Mouse (Mus musculus): ENCODE data around the gene Tpst1.

Tpst1 gene

DNA sequence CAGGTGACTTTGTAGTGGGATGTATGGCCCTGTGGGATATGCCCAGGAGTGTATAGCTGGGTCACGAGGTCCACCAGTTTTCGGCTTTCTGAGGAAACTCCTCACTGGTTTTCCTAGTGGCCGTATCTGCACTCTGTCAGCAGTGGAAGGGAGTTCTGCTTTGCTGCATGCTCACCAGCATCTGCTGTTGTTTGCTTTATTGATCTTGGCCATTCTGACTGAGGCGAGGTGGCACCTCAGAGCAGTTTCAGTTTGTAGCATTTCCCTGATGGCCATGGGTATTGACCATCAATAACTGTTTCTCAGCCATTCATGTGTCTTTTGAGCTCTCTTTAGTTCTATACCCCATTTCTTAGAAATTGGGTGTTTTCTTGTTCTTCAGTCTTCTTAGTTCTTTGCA, 17.4 kb upstream of the Tpst1 start:
- no peak for DNase-seq

DNA sequence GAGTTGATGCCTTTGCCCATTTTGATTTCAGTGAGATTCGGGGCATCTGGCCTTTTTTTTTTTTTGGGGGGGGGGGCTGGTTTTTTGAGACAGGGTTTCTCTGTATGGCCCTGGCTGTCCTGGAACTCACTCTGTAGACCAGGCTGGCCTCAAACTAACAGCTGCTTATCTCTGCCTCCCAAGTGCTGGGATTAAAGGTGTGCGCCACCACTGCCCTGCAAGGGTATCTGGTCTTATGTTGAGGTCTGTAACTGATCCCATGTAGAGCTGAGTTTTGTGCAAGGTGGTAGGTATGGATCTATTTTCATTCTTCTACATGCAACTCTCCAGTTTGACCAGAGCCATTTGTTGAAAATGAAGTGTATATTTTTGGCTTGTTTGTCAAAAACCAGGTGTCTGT, 16.8 kb upstream of the Tpst1 start:
- no peak for DNase-seq

- no peak for DNase-seq
These were observed 13.5 kb upstream of the Tpst1 start for GRCm38 (mm10) chr5:130059413-130060328.

- no peak for DNase-seq
These were observed 12.8 kb upstream of the Tpst1 start for GRCm38 (mm10) chr5:130060329-130060665.

DNA sequence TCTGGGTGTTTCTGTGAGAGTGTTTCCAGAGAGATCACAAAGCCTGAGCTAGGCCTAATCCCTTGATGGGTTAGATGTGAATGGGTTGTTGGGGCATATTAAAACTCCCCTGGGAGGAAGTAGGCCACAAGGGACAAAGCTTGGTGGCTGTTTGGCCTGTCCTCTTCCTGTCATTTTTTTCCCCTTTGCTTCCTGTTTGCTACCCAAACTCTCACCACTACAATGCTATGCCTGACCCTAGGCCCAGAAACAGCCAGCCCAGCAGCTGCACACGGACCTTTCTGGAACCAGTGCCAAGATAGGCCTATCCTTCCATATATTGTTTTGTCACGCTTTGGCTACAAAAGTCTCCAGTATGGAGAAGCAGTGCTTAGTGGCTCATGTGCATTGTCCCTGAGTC, 11.0 kb upstream of the Tpst1 start:
- no peak for DNase-seq

GRCm38 (mm10) chr5:130063760-130064159, 9.4 kb upstream of the Tpst1 start:
- peak; percentile 84 for DNase-seq

- DNase-seq: no peak
These were observed 7.5 kb upstream of the Tpst1 start for GRCm38 (mm10) chr5:130065579-130065978.

DNA sequence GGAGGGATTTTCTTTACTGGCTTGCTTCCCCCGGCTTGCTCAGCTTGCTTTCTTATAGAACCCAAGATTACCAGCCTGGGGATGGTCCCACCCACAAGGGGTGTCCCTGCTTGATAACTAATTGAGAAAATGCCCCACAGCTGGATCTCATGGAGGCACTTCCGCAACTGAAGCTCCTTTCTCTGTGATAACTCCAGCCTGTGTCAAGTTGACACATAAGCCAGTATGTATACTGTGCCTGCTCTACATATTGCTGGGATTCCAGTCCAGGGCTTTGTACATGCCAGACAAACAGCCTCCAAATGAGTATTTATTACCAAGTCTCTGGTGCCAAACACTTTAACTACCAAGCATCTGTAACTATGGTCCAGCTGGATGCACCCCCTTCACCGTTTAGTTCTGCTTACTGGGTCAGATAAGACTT, 5.3 kb upstream of the Tpst1 start:
- no peak for DNase-seq

DNA sequence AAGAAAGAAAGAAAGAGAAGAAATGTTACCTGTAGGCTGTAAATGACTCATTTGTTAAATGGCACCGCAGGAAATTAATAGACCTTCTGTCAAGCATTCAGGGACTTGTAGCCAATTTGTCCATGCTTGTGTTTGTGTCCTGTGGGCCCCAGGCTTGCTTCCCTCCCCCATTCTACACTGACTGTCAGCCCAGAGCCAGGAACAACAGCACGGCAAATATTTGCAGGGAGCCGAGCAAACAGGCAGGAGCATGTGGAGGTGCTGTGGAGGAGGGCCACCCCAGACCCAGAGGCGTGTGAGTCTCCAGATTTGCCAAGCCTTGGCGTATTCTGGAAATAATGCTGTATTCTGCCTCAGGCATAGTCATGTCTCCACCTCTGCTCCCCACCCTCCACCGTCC, 1.4 kb downstream of the Tpst1 start:
- DNase-seq: no peak

DNA sequence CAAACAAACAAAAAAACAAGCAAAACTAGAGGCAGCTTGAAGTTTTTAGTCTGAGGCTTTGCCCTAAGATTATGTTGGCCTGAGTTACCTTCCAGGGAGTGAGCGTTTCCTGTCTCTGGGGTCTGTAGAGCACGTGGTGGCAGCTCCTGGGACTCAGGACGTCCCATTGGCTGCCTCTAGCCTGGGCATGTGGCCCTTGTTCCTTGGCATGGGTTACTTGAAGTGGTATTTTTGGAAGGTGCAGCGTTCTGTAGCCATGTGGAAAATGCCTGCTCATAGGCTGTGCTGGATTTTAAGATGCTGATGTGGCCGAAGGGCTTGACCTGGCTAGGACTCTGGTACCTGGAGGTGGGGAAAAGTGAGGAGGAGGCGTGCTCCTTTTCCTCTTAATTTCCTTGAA, 3.3 kb downstream of the Tpst1 start:
- DNase-seq: no peak

GRCm38 (mm10) chr5:130078096-130078833, 5.1 kb downstream of the Tpst1 start:
- DNase-seq: peak; percentile 37

- no peak for DNase-seq
These were observed 5.7 kb downstream of the Tpst1 start for GRCm38 (mm10) chr5:130078834-130079156.

GRCm38 (mm10) chr5:130079202-130080050, 6.3 kb downstream of the Tpst1 start:
- peak; percentile 95 for DNase-seq

DNA sequence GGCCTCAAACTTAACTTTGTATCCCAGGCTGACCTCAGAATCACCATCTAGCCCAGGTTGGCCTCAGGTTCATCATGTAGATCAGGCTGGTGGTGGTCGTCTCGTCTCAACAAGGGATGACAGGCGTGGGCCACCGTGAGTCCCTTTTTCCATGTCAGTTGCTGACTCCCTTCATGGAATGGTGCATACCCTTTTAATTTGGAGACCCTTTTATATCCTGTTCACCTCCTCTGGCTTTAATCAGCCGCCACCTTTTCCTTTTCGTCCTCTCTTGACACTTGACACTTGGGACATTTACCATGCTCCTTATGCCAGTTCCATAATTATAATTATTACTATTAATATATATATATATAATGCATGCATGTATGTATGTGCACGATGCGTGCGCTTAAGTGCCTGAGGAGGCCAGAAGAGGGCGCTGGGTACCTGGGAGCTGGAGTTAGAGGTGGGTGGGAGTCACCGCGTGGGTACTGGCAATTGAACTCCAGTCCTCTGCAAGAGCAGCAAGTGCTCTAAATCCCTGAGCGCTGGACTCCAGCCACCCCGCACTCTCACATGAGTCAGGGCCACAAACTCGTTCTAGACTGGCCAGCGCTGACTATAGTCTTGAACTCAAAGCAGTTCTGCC, 7.0 kb downstream of the Tpst1 start:
- peak; percentile 54 for DNase-seq

DNA sequence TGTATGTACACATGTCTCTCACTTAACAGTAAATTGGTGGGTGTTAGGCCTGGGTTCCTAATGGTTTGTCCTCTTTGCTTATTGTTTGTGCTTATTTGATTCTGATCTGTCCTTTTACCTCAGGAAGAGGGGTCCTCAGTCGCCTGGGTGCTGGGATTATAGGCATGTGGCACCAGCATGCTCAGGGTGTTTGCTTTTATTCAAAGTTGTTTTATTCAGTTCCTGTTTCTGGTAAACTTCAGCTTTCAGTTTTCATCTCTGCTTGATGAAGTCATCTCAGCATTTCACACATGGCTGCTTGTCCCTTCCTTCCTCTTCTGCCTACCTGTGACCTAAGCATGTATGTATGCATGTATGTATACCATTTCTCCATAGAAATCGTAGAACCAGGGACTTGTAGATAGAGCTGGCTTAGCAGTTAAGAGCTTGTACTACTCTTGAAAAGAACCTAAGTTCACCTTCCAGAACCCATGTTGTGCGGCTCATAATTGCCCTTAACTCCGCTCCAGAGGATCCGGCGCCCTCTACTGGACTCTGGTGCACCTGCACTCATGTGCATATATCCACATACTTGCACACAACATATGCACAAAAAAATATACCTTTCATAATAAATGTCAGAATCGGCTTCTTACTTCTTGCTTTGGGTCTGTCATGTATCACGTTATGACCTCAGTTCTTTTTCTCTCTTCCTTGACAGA, 8.2 kb downstream of the Tpst1 start:
- no peak for DNase-seq

DNA sequence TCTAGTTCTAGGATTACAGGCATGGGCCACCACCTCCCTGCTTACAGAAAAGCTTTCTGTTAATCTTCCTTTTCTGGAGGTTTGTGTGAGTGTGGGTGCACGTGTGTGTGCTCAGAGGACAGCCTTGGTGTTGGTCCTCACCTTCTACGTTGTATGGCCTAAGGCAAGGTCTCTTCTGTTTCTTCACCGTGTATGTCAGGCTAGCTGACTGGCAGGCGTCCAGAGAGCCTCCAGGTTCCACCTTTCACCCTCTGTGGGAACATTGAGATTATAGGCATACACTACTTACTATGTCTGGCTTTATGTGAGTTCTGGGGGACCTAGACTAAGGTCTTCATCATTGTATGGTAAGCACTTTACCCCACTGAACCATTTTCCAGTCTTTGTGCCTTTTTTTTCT, 9.3 kb downstream of the Tpst1 start:
- no peak for DNase-seq

- no peak for DNase-seq
These were observed 11.1 kb downstream of the Tpst1 start for GRCm38 (mm10) chr5:130084271-130084670.

DNA sequence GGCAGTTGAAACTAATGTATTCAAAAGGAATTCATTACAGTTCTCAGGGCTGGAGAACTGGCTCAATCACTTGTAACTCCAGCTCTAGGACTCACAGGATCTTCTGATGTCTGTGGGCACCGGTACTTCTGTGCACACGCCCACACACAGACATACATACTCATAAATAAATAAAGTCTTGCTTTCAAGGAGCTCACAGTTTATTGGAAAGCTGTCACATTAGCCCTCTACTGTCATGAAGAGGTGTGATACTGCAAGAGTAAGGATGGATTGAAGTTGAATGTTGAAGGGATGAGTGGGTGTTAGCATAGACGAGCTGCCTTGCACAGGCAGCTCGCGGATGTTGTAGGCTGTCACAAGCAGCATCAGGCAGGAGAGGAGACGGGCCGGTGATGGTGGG, 14.9 kb downstream of the Tpst1 start:
- DNase-seq: no peak

- DNase-seq: no peak
These were observed 15.5 kb downstream of the Tpst1 start for GRCm38 (mm10) chr5:130088612-130089011.

DNA sequence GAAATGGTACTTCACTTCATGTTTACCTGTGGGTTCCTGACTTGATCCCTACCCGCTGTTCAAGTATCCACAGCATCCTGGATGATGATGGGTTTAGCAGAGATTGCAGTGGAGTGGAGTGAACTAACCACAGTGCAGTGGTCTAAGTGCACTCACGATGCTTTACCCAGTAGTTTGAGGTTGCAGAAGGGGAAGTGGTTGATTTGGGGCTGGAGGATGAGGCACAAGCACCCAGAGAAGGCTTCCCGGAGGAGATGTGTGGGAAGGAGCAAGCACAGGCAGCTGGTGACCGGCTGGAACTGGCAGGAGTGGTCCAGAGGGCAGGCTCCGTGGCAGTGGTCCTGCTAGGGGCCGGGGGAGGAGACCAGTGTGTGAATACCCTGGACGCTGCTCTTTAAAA, 16.1 kb downstream of the Tpst1 start:
- DNase-seq: no peak

DNA sequence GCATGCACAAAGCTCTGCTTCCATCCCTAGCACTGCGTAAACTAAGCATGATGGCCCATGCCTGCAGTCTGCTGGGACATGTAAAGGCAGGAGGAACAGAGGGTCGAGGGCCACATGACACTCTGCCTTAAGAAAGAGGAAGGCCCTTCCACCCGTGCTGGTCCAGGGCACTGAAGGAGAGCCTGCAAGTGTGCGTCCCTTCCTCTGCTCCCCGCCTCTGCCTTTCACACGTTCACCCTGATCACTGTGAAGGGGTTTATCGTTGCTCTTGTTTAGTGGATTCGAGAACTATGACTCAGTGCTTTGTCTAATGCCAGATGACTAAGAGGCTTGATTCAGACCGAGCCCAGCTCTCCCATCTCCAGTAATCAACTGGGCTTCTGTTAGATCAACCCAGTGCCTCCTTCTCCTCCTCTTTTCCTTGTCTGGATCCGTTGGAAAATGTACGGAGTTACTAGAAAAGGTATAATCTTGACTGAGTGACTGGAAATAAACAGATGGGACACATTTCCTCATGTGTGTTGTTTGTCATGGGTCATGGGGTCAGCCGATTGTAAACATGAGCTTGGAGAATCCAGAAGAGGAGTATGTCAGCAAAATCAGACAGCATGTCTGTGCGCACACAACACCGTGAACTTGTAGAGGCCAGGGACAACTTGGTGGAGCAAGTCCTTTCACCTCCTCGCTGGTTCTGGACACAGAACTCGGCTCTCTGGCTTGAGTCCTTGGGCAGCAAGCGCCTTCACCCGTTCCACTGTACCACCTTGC, 16.7 kb downstream of the Tpst1 start:
- DNase-seq: no peak

DNA sequence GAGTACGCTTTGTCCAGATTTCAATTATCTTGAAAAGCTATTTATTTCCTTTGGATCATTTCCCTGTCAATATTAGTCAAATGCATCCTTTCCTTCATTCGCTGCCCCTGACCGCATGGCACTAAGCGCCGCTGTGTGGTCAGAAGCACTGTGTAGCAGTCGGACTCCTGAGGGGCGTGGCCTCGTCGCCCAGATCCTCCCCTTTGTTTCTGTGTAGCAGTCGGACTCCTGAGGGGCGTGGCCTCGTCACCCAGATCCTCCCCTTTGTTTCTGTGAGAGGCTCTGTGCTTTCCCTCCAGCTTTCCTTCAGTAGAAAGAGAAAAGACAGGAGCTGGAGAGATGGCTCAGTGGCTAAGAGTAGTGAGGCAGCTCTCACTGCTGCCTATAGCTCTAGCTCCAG, 23.6 kb downstream of the Tpst1 start:
- DNase-seq: no peak
